Mouse (Mus musculus): ENCODE data around the gene Ndufa8.

DNA sequence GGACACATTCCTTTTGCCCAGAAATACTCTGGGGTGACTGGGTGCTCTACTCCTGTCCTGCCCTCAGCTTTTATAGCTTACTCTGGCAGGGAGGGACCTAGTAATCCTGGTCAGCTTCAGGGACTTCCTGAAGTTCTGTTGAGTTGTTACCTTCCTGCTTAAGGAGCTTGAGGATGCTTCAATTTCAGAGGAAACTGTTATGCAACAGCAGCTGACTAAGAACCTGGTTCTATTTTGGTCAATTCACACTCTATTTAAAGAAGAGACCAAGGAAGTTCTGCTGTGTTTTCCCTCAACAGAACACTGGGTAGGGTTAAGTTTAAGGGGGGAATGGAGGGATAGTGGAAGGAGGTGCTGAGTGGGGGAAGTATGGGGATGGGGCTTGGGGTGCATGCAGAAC lies 50.0 kb downstream of the Ndufa8 start:
- TF ChIP-seq CTCF (IDR thresholded peaks at IDR 0.05; ENCODE audit: borderline replicate concordance, control insufficient read depth, extremely low read depth, insufficient read depth, low read length, poor library complexity) (no peak), POLR2A (IDR thresholded peaks at IDR 0.05; ENCODE audit: control insufficient read depth, extremely low read depth, insufficient read depth, low read length, poor library complexity) (no peak)

Measured in thymus, adult 2 months (tissue).